Mouse (Mus musculus): ENCODE measurements around the gene Esf1. TPM values are rescaled to one million over a fixed set of nuclear protein-coding genes. Genes with fewer than 3 reads are reported as not detected.
"Not testable (repeated sequence)": the region's sequence is repeated elsewhere in the genome, so short reads cannot be mapped to it uniquely, and the experiment has no call there.

Esf1 gene
- total RNA-seq, 2 experiments from 2014 or later: 12.5 to 12.6 TPM

DNA sequence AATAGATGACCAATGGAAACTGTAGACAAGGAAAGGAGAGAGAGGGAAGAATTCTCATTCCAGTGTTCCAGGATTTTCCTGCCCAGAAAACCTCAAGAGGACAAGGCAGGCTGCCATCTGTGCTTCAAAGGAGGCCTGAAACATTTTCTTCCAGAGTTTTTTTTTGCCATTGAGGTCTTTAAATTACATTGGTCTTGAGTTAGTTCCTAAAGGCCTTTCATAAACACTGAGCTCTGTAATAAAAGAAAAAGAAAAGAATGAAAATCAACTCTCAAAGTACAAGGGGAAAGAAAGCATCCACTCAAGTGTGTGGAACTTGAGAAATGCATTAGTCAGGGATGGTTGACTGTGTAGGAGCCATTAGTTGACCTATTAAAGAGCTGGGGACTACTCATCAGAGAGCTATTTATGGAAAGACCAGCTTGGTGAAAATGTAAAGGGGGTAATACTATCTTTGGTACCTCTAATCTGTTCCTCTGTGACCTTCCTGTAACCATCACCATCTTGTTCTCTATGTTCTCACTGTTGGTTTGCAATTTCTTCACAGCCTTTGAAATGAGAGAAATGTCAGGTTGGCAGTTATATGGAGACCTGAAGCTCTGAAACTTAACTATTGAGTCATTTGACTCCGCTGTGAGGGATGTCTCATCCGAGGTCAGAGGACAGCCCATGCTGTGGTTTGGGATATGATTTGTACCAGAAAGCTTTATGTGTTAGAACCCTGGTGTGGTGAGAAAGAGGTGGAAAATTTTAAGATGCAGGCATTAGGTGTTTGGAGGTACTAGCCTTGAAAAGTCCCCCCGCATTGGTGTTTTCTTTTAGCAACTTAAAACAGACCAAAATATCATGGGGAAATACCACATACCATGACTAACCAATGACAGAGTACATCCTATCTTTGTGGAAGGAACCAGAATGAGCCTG is 69.6 kb downstream of the Esf1 start:
- DNase-seq (ENCODE audit: low spot score): no peak
- intact Hi-C loops (cut with DNase I): no loop called here

DNA sequence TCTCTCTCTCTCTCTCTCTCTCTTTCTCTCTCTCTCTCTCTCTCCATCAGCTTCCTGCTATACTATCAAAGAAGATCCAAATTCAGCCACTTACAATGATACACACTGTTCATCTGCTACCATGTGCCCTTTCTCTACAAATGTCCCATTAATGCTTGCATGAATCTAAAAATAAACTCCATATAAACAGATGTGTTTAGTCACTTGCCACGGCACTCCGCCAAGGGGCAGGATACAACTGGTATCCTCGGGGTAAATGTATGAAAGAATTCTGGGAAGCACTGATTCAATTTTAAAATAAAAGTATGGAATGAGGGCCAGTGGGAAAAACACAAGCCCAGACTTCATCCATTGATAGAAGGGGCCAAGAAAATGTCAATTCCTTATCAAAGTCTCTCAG is 70.4 kb downstream of the Esf1 start:
- no peak for DNase-seq (ENCODE audit: low spot score)
- intact Hi-C loops (cut with DNase I): no loop called here

DNA sequence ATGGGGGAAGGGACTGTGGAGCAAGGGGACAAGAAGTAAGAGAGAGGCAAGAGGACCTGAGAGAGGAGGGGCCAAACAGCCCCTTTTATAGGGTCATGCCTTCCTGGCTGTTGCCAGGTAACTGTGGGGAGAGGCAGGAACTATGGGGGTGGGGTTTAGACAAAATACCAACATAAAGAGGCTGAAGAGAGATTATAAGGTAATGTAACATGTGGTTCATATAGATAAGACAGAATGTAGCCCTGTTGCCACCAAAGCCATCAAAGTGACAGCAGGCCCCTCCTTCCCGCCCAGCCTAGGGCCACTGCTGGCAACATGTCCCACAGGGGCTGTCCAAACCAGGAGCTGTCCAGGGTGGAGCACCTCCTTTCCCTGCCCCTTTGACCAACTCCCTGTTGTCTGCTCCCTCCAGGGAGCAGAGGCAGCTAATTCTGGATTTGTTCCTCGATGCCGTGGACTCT is 73.2 kb downstream of the Esf1 start:
- DNase-seq (ENCODE audit: low spot score): no peak
- intact Hi-C loops (cut with DNase I): no loop called here

DNA sequence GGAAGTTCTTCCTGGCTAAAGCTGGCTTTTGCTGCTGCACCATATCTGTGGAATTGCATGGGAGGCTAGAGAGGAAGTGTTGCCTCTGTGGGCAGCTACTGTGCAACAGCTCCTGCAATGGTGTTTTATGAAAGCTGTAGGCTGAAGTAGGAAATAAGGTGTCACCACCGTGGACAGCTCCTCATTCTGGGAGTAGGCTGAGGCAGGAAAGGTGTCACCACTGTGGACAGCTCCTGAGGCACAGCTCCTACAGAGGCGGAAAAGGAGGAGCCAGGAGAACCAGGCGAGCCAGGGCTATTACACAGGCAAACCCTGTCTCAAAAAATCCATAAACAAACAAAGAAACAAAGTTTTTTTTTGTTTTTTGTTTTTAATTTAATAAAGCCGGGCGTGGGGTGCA is 74.3 kb downstream of the Esf1 start:
- intact Hi-C loops (cut with DNase I): no loop called here
- DNase-seq (ENCODE audit: low spot score): no peak

DNA sequence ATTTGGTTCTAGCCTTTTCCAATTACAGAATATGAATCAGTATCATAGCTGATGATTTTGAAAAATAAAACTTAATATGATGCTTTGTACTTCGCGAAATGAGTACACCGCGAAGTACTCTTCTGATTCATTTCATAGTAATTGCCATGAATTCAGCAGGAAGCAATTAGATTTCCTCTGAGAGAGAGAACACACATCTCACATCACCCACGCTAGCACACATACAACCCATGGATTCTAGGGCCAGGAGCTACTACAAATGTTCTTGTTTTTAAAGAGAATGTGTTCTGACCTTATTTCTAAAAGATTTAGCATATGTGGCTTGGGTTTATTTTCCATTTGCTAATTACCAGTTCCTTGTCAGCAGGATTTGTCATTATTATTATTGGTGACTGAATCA is 76.9 kb downstream of the Esf1 start:
- DNase-seq (ENCODE audit: low spot score): no peak
- intact Hi-C loops (cut with DNase I): no loop called here

DNA sequence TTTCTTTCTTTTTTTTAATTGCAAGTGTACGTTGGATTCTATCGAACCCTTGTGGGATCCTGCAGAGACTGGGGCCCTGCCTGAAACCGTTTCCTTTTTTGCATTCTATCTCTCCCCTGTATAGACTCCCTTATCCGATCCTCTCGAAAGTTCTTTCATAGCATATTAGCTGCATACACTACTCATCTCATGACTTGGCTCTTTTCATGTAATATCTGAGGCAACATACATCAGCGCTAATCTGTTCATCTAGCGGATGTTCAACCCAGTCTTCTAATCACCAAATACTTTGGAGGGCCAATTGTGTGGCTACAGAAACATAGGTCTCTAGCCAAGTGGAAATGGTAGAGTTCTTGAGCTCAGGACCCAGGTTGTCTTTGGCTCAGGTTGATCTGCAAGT is 86.1 kb downstream of the Esf1 start:
- no peak for DNase-seq (ENCODE audit: low spot score)
- intact Hi-C loops (cut with DNase I): no loop called here

DNA sequence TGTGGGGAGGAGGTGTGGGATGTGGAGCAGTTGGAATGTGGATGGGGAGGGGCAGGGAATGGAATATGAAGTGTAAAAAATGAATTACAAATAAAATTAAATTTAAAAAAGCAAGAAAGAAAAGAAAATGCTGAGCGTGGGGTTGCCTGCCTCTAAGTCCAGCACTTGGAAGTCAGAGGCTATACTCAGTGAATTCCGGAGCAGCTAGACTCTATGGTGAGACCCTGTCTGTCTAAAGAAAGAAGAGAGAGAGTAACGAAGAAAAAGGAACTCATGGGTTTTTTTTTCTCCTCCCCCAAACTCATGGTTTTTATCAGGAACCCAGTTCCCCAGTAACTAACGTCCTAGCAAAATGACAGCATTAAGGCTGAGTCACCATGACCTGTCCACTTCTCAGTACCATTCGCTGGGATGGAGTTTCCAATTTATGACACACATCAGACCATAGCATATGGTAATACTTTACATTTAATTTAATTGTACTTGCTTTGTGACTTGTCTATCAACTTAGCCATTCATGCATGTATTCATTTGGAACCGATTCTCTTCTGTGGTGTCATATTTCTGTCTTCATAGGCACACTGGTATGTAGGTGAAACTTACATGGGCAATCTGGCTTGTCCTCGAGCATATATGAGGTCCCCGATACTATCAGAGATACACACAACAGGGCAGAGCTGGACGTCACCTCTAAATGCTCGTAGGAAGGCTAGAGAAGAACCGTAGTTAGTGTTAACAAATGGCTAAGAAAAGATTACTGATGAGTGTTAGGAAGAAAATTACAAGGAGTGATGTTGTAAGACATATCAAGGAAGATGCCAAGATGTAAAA is 89.4 kb downstream of the Esf1 start:
- DNase-seq (ENCODE audit: low spot score): no peak
- intact Hi-C loops (cut with DNase I): no loop called here

DNA sequence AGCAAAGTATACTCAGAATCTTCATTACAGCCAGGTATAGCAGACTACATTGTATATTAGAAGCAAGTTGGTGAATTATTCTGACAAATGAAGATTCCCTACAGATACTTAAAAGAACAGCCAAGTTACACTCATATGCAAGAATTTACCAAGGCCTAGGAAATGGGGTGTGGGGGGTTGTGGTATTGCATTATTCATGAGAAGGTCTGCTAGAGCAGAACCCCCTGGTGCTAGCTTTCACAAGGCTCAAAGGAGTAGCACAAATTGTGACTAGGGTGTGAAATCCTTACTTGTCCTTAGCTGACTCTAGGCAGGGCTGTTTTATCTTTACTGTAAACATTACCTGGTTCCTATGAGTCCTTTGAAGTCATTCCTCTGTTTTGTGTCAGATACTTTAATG is 91.1 kb downstream of the Esf1 start:
- DNase-seq (ENCODE audit: low spot score); intact Hi-C loops (cut with DNase I): not testable (repeated sequence)

DNA sequence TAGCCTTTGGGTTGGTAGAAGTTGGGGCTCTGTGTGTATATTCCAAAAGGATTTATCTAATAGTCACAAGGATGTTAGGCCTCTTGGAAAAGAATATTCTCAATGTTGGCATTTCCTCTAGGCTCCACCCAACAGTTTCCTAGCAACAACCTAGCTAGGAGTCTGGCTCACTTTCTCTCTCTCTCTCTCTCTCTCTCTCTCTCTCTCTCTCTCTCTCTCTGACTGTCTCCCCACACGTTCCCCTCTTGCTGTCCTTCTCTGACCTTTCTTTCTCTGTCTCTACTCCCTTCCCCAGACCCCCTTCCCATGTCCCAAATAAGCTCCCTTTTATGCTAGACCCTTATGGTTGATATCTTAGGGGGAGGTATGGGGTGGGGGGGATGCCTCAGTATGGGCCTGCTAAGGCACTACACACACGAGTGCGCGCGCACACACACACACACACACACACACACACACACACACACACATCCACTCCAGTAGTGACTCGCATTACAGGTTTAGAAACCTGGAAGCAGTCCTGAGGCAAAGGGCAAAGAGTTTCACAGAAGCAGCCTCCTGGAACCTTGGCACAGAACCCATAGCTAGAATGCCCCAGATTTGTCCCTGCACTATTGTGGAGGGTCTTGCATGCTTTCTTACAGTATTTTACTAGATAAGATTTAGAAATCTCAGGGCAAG is 91.6 kb downstream of the Esf1 start:
- intact Hi-C loops (cut with DNase I): no loop called here
- no peak for DNase-seq (ENCODE audit: low spot score)

DNA sequence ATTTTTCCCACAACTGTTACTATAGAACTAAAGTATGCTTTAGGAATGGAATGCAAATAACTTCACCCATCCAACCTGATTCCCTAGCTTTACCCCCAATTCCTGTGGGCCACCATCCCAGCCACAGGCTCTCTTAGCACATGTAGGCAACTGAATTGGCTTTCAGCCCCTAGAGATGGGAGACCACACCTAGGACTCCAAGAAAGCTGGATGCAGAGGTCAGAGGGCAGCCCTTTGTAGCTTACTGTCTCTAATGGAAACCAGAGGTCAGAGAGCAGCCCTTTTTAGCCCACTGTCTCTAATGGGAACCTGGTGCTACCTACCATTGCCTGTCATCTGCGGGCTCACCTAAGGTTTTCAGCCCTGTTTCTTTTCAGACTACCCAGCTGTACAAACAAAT is 92.9 kb downstream of the Esf1 start:
- DNase-seq (ENCODE audit: low spot score): no peak
- intact Hi-C loops (cut with DNase I): no loop called here

DNA sequence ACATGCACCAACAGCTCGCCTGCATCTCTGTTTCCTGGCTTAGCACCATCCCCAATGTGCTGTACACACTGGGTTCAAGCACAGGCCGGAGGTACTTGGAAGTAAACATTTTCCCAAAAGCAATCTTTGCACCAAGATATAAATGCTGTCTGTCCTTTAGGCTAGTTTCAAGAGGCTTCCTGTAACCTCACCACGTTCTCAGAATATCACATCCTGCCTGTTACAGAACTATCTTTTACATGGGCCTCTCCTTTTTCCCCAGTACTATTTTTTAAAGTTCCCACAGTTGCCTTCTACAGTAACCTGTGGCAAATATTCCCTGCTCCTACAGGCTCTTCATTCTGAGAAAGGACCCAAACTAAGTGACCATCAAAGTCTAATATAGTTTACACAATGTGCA is 95.2 kb downstream of the Esf1 start:
- intact Hi-C loops (cut with DNase I): no loop called here
- DNase-seq (ENCODE audit: low spot score): no peak

Other genes starting within 250 kb of the Esf1 start
- 1 to 10 TPM; 7.3 to 7.4 TPM for gene Tasp1, start 103.8 kb downstream of the Esf1 start, total RNA-seq (2021)
- not detected for gene Gm17374, start 18.5 kb downstream of the Esf1 start, total RNA-seq (2021)
- gene Ndufaf5, start 85 bp upstream of the Esf1 start, total RNA-seq (2021): 10 to 100 TPM; 35.4 to 37.7 TPM
- gene Sel1l2, start 219.1 kb upstream of the Esf1 start, total RNA-seq (2021): not detected
- 1 to 10 TPM; 8.9 to 9.0 TPM for gene Macrod2, start 224.7 kb upstream of the Esf1 start, total RNA-seq (2021)

All from heart, postnatal 25 days (tissue).